Mouse (Mus musculus): ENCODE results near the gene Bbs7. TPM values are rescaled to one million over a fixed set of nuclear protein-coding genes. Genes with fewer than 3 reads are reported as not detected.
"Not testable (repeated sequence)": the region's sequence is repeated elsewhere in the genome, so short reads cannot be mapped to it uniquely, and the experiment has no call there.

The Bbs7 gene
- polyA plus RNA-seq (2015; fragmentation: Nextera tagmentation; extraction: Ambion mirVana): 16.2 and 19.3 TPM in 2 replicates

GRCm38 (mm10) chr3:36613202-36613907 is at the start of gene Bbs7:
Bbs7 (minus strand) TSS chr3:36613477.
- Histone ChIP-seq H3K4me1 (ENCODE audit: insufficient read depth, low read length) (peaks cover 10% of the 10 kb centered on the region; the same call in 1 of the 2 replicates), H3K36me3 (ENCODE audit: insufficient read depth, low read length) (no peaks in the 10 kb centered on the region), H3K4me3 (ENCODE audit: low read length) (peak within 1 kb of the TSS; percentile 64), H3K27me3 (ENCODE audit: insufficient read depth, low read length) (no peaks in the 10 kb centered on the region), H3K27ac (ENCODE audit: low read length) (0 out of 2 replicates have a peak within 1 kb of the TSS, but pooled peaks have one; percentile 23), H3K4me2 (replicated peaks; ENCODE audit: low read depth, low read length) (peak within 1 kb of the TSS; percentile 65), H3K9me3 (ENCODE audit: low read length) (no peaks in the 10 kb centered on the region), H3K9ac (replicated peaks; ENCODE audit: low read length) (peak within 1 kb of the TSS; percentile 74)
- ATAC-seq (ENCODE audit: low FRiP score, low TSS enrichment): peak; percentile 99
- 2% methylated on average over 37 of the region's 38 CpGs for WGBS

GRCm38 (mm10) chr3:36645245-36645559 is 31.9 kb upstream of the Bbs7 start:
- H3K27ac ChIP-seq (ENCODE audit: low read length); H3K27me3 ChIP-seq (ENCODE audit: insufficient read depth, low read length); H3K4me3 ChIP-seq (ENCODE audit: low read length); ATAC-seq (ENCODE audit: low FRiP score, low TSS enrichment); H3K9ac ChIP-seq (replicated peaks; ENCODE audit: low read length); H3K9me3 ChIP-seq (ENCODE audit: low read length); H3K36me3 ChIP-seq (ENCODE audit: insufficient read depth, low read length); H3K4me1 ChIP-seq (ENCODE audit: insufficient read depth, low read length); H3K4me2 ChIP-seq (replicated peaks; ENCODE audit: low read depth, low read length): not testable (repeated sequence)

- H3K27ac ChIP-seq (ENCODE audit: low read length): no peak overlapping the region
- H3K4me3 ChIP-seq (ENCODE audit: low read length): no peak overlapping the region
- no peak for ATAC-seq (ENCODE audit: low FRiP score, low TSS enrichment)
- H3K4me1 ChIP-seq (ENCODE audit: insufficient read depth, low read length): no peaks in the 10 kb centered on the region
- H3K9me3 ChIP-seq (ENCODE audit: low read length): no peaks in the 10 kb centered on the region
- H3K36me3 ChIP-seq (ENCODE audit: insufficient read depth, low read length): no peaks in the 10 kb centered on the region
- H3K9ac ChIP-seq (replicated peaks; ENCODE audit: low read length): no peak overlapping the region
- H3K4me2 ChIP-seq (replicated peaks; ENCODE audit: low read depth, low read length): no peak overlapping the region
- WGBS: 74% methylated on average over 3 of the region's 3 CpGs
- no peaks in the 10 kb centered on the region for H3K27me3 ChIP-seq (ENCODE audit: insufficient read depth, low read length)
Observed at GRCm38 (mm10) chr3:36644554-36645244, 31.4 kb upstream of the Bbs7 start.

- ATAC-seq (ENCODE audit: low FRiP score, low TSS enrichment): no peak
- Histone ChIP-seq H3K27me3 (ENCODE audit: insufficient read depth, low read length) (no peaks in the 10 kb centered on the region), H3K4me3 (ENCODE audit: low read length) (no peak overlapping the region), H3K4me1 (ENCODE audit: insufficient read depth, low read length) (no peaks in the 10 kb centered on the region), H3K27ac (ENCODE audit: low read length) (no peak overlapping the region), H3K36me3 (ENCODE audit: insufficient read depth, low read length) (no peaks in the 10 kb centered on the region), H3K9me3 (ENCODE audit: low read length) (no peaks in the 10 kb centered on the region), H3K9ac (replicated peaks; ENCODE audit: low read length) (no peak overlapping the region), H3K4me2 (replicated peaks; ENCODE audit: low read depth, low read length) (no peak overlapping the region)
- 68% methylated on average over 3 of the region's 3 CpGs for WGBS
Observed at GRCm38 (mm10) chr3:36643354-36643753, 30.1 kb upstream of the Bbs7 start.

- no peaks in the 10 kb centered on the region for H3K4me1 ChIP-seq (ENCODE audit: insufficient read depth, low read length)
- no peak overlapping the region for H3K9ac ChIP-seq (replicated peaks; ENCODE audit: low read length)
- no peak for ATAC-seq (ENCODE audit: low FRiP score, low TSS enrichment)
- no peaks in the 10 kb centered on the region for H3K9me3 ChIP-seq (ENCODE audit: low read length)
- no peak overlapping the region for H3K4me2 ChIP-seq (replicated peaks; ENCODE audit: low read depth, low read length)
- WGBS: 56% methylated on average over 13 of the region's 13 CpGs
- H3K27me3 ChIP-seq (ENCODE audit: insufficient read depth, low read length): no peaks in the 10 kb centered on the region
- no peak overlapping the region for H3K27ac ChIP-seq (ENCODE audit: low read length)
- H3K36me3 ChIP-seq (ENCODE audit: insufficient read depth, low read length): no peaks in the 10 kb centered on the region
- no peak overlapping the region for H3K4me3 ChIP-seq (ENCODE audit: low read length)
Observed at GRCm38 (mm10) chr3:36642736-36643135, 29.5 kb upstream of the Bbs7 start.

GRCm38 (mm10) chr3:36640787-36641186 is 27.5 kb upstream of the Bbs7 start:
- Histone ChIP-seq H3K36me3 (ENCODE audit: insufficient read depth, low read length) (no peaks in the 10 kb centered on the region), H3K4me1 (ENCODE audit: insufficient read depth, low read length) (no peaks in the 10 kb centered on the region), H3K4me2 (replicated peaks; ENCODE audit: low read depth, low read length) (no peak overlapping the region), H3K9ac (replicated peaks; ENCODE audit: low read length) (no peak overlapping the region), H3K4me3 (ENCODE audit: low read length) (no peak overlapping the region), H3K9me3 (ENCODE audit: low read length) (no peaks in the 10 kb centered on the region), H3K27me3 (ENCODE audit: insufficient read depth, low read length) (no peaks in the 10 kb centered on the region), H3K27ac (ENCODE audit: low read length) (no peak overlapping the region)
- ATAC-seq (ENCODE audit: low FRiP score, low TSS enrichment): no peak
- WGBS: 61% methylated on average over 2 of the region's 2 CpGs

GRCm38 (mm10) chr3:36635449-36635848 is 22.2 kb upstream of the Bbs7 start:
- Histone ChIP-seq H3K9ac (replicated peaks; ENCODE audit: low read length) (no peak overlapping the region), H3K27me3 (ENCODE audit: insufficient read depth, low read length) (no peaks in the 10 kb centered on the region), H3K27ac (ENCODE audit: low read length) (no peak overlapping the region), H3K9me3 (ENCODE audit: low read length) (no peaks in the 10 kb centered on the region), H3K4me3 (ENCODE audit: low read length) (no peak overlapping the region), H3K4me2 (replicated peaks; ENCODE audit: low read depth, low read length) (no peak overlapping the region), H3K36me3 (ENCODE audit: insufficient read depth, low read length) (no peaks in the 10 kb centered on the region), H3K4me1 (ENCODE audit: insufficient read depth, low read length) (no peaks in the 10 kb centered on the region)
- WGBS: 12% methylated on average over 4 of the region's 4 CpGs
- ATAC-seq (ENCODE audit: low FRiP score, low TSS enrichment): no peak

GRCm38 (mm10) chr3:36626803-36627202 is 13.5 kb upstream of the Bbs7 start:
- 61% methylated on average over 1 of the region's 2 CpGs for WGBS
- no peak overlapping the region for H3K9ac ChIP-seq (replicated peaks; ENCODE audit: low read length)
- no peak for ATAC-seq (ENCODE audit: low FRiP score, low TSS enrichment)

GRCm38 (mm10) chr3:36618181-36618580 is 4.9 kb upstream of the Bbs7 start:
- Histone ChIP-seq H3K27ac (ENCODE audit: low read length) (no peak overlapping the region), H3K9me3 (ENCODE audit: low read length) (no peaks in the 10 kb centered on the region), H3K36me3 (ENCODE audit: insufficient read depth, low read length) (no peaks in the 10 kb centered on the region), H3K4me2 (replicated peaks; ENCODE audit: low read depth, low read length) (no peak overlapping the region), H3K4me1 (ENCODE audit: insufficient read depth, low read length) (peaks cover 3% of the 10 kb centered on the region; the same call in 1 of the 2 replicates), H3K9ac (replicated peaks; ENCODE audit: low read length) (no peak overlapping the region), H3K27me3 (ENCODE audit: insufficient read depth, low read length) (no peaks in the 10 kb centered on the region), H3K4me3 (ENCODE audit: low read length) (no peak overlapping the region)
- 63% methylated on average over 7 of the region's 7 CpGs for WGBS
- ATAC-seq (ENCODE audit: low FRiP score, low TSS enrichment): peak; percentile 33; the same call in 1 of the 2 replicates

More at GRCm38 (mm10) chr3:36626803-36627202, 13.5 kb upstream of the Bbs7 start:
- Histone ChIP-seq H3K4me3 (ENCODE audit: low read length) (no peak overlapping the region), H3K9me3 (ENCODE audit: low read length) (no peaks in the 10 kb centered on the region), H3K27ac (ENCODE audit: low read length) (no peak overlapping the region), H3K4me2 (replicated peaks; ENCODE audit: low read depth, low read length) (no peak overlapping the region), H3K27me3 (ENCODE audit: insufficient read depth, low read length) (no peaks in the 10 kb centered on the region), H3K4me1 (ENCODE audit: insufficient read depth, low read length) (no peaks in the 10 kb centered on the region), H3K36me3 (ENCODE audit: insufficient read depth, low read length) (no peaks in the 10 kb centered on the region)

- Histone ChIP-seq H3K27ac (ENCODE audit: low read length) (no peak overlapping the region), H3K4me2 (replicated peaks; ENCODE audit: low read depth, low read length) (peak overlapping the region; percentile 65), H3K4me1 (ENCODE audit: insufficient read depth, low read length) (peaks cover 10% of the 10 kb centered on the region; the same call in 1 of the 2 replicates), H3K4me3 (ENCODE audit: low read length) (peak overlapping the region; percentile 64; the same call in 1 of the 2 replicates), H3K9me3 (ENCODE audit: low read length) (no peaks in the 10 kb centered on the region), H3K36me3 (ENCODE audit: insufficient read depth, low read length) (no peaks in the 10 kb centered on the region), H3K27me3 (ENCODE audit: insufficient read depth, low read length) (no peaks in the 10 kb centered on the region), H3K9ac (replicated peaks; ENCODE audit: low read length) (no peak overlapping the region)
- WGBS: 63% methylated on average over 5 of the region's 5 CpGs
- no peak for ATAC-seq (ENCODE audit: low FRiP score, low TSS enrichment)
Observed at GRCm38 (mm10) chr3:36613908-36614255, 605 bp upstream of the Bbs7 start.

All from kidney, embryonic 16.5 days (tissue).